Mouse (Mus musculus) intestine, postnatal 0 days (tissue): ENCODE results near the gene Arhgef3. TPM values are rescaled to one million over a fixed set of nuclear protein-coding genes. Genes with fewer than 3 reads are reported as not detected.

Experiments
- ATAC-seq: fragments of 200-750 bp; cut with Nextera tagmentation; 2 replicates; pipeline ENCODE4 v1.8.0; 2017; ENCODE audit warnings: mild to moderate bottlenecking, moderate TSS enrichment, moderate library complexity
- H3K27ac ChIP-seq: fragments of 300-500 bp; sonication (generic); 2 replicates; pipeline ENCODE4 v1.5.1; 2014; ENCODE audit warnings: mild to moderate bottlenecking, low read depth, low read length, moderate library complexity
- H3K27me3 ChIP-seq: fragments of 300-500 bp; sonication (generic); replicated peaks from 2 replicates; pipeline ENCODE4 v1.6.1; 2014; ENCODE audit warnings: low read length, mixed read lengths; ENCODE audit not compliant: control insufficient read depth, insufficient read depth
- H3K36me3 ChIP-seq: fragments of 300-500 bp; sonication (generic); 2 replicates; pipeline ENCODE4 v1.6.1; 2014; ENCODE audit warnings: mild to moderate bottlenecking, moderate library complexity; ENCODE audit not compliant: control insufficient read depth, insufficient read depth
- H3K4me1 ChIP-seq: fragments of 300-500 bp; sonication (generic); replicated peaks from 2 replicates; pipeline ENCODE4 v1.6.1; 2014; ENCODE audit warnings: antibody characterized with exemption, low read length, mixed read lengths; ENCODE audit not compliant: control insufficient read depth, insufficient read depth
- H3K4me2 ChIP-seq: fragments of 300-500 bp; sonication (generic); replicated peaks from 2 replicates; pipeline ENCODE4 v1.6.1; 2014; ENCODE audit warnings: low read depth, mild to moderate bottlenecking, moderate library complexity
- H3K4me3 ChIP-seq: fragments of 300-500 bp; sonication (generic); 2 replicates; pipeline ENCODE4 v1.5.1; 2014; ENCODE audit warnings: low read depth, low read length
- H3K9ac ChIP-seq: fragments of 300-500 bp; sonication (generic); 2 replicates; pipeline ENCODE4 v1.6.1; 2014; ENCODE audit warnings: mild to moderate bottlenecking, low read depth, low read length
- H3K9me3 ChIP-seq: fragments of 300-500 bp; sonication (generic); 2 replicates; pipeline ENCODE4 v1.6.1; 2016; ENCODE audit warnings: mixed run types; ENCODE audit not compliant: control insufficient read depth
- CTCF ChIP-seq: sonication (generic); IDR thresholded peaks from 2 replicates; pipeline ENCODE4 v1.5.1; 2016; ENCODE audit warnings: low read depth, mild to moderate bottlenecking, control low read depth, antibody characterized with exemption, moderate library complexity
- WGBS: fragments of 180-500 bp; shearing (Covaris S2); extraction: QIAGEN DNeasy Blood & Tissue Kit; methylation state at CpG from one replicate; pipeline ENCODE4 v1.1.7; 2014; 5-methylcytosine and 5-hydroxymethylcytosine counted together
- polyA plus RNA-seq: library from polyadenylated mRNA; unstranded; fragments of >200 nt; fragmentation: Nextera tagmentation; extraction: Ambion mirVana; gene quantifications from 2 replicates; pipeline ENCODE4 v1.2.1, GENCODE M21; 2015

Arhgef3 gene
- polyA plus RNA-seq, 1 experiment from 2014 or later = 12.2 TPM

DNA sequence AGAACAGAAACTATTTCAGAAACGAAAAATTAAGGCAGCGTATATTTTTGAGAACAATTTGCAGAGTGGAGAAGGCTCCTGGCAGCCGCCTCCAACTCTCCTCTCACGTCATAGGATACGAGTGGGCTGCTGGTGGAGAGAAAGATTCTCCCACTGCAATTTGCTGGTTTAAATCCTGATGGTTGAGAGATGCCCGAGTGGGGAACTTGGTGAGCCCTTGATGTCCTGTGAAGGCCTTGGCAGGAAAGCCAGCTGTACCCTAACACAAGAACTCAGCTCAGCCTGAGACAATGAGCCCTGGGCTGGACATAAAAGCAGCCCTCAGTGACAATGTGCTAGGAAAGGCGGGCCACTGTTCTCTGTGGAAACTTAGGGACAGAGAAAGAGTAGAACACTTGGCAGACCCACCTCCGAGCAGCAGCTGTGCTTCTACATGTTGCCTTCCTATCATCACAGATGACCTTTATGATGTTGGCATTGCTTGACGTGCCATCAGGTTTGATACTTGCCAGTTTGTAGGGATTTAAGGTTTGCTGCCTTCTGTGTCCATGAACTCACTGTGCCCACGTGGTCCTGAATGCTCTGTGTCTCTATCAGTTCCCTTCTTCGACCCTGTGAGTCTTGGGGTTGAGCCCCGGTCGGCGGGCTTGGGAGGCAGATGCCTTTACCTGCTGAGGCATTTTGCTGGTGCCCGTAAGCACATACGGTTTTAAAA, 154.4 kb downstream of the Arhgef3 start:
- no peaks in the 10 kb centered on the region for H3K36me3 ChIP-seq
- H3K4me1 ChIP-seq = no peaks in the 10 kb centered on the region
- H3K27me3 ChIP-seq = no peaks in the 10 kb centered on the region
- H3K9me3 ChIP-seq = no peaks in the 10 kb centered on the region
- no peak overlapping the region for H3K27ac ChIP-seq
- 85% methylated on average over 16 of the region's 16 CpGs for WGBS
- TF ChIP-seq CTCF = no peak
- no peak for ATAC-seq
- no peak overlapping the region for H3K4me3 ChIP-seq
- H3K4me2 ChIP-seq = no peak overlapping the region
- H3K9ac ChIP-seq = no peak overlapping the region

DNA sequence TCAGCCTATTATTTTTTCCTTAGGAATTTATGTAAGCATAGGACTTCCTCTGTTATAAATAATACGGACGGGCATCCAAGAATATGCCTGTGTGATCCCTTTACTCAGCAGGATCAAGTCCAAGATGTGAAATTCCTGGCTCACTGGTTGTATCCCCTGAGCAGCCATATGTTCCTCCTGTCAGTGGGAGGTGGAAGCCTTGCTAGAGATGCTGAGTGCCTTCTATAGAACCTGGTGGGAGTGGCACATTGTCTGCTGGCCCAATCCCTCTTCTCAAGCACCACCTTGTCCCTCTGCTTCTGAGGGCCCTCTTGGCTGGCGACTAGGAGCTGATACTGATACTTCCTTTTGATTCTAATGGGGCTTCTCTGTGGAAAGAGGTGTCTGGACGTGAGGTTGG, 155.1 kb downstream of the Arhgef3 start:
- H3K9me3 ChIP-seq = no peaks in the 10 kb centered on the region
- WGBS = 62% methylated on average over 4 of the region's 4 CpGs
- TF ChIP-seq CTCF = no peak
- no peak overlapping the region for H3K27ac ChIP-seq
- no peak overlapping the region for H3K4me2 ChIP-seq
- no peaks in the 10 kb centered on the region for H3K36me3 ChIP-seq
- no peak overlapping the region for H3K4me3 ChIP-seq
- H3K4me1 ChIP-seq = no peaks in the 10 kb centered on the region
- no peak for ATAC-seq
- no peaks in the 10 kb centered on the region for H3K27me3 ChIP-seq
- no peak overlapping the region for H3K9ac ChIP-seq

DNA sequence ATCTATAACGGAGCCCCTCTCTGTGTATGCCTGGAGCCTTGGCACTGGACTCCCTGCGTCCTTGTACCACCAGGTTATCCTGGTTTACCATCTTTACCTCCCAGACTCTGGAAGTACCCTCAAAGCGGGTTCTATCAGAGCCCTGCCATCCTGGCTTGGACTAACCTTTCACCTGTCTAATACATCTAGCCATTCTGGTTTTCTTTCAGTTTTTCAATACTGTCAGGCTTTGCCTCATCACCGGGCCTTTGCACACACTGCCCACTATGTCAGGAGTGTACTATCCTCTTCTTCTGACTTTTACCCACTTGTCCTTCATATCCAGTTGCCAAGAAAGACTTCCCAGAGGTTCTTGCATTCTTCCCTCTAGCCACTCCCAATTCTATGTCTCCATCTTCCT, 155.8 kb downstream of the Arhgef3 start:
- WGBS = 94% methylated on average over 4 of the region's 4 CpGs
- no peaks in the 10 kb centered on the region for H3K27me3 ChIP-seq
- no peak overlapping the region for H3K27ac ChIP-seq
- no peak for ATAC-seq
- H3K36me3 ChIP-seq = no peaks in the 10 kb centered on the region
- no peak overlapping the region for H3K4me3 ChIP-seq
- H3K4me2 ChIP-seq = no peak overlapping the region
- no peaks in the 10 kb centered on the region for H3K4me1 ChIP-seq
- no peak overlapping the region for H3K9ac ChIP-seq
- H3K9me3 ChIP-seq = no peaks in the 10 kb centered on the region
- no peak for TF ChIP-seq CTCF

DNA sequence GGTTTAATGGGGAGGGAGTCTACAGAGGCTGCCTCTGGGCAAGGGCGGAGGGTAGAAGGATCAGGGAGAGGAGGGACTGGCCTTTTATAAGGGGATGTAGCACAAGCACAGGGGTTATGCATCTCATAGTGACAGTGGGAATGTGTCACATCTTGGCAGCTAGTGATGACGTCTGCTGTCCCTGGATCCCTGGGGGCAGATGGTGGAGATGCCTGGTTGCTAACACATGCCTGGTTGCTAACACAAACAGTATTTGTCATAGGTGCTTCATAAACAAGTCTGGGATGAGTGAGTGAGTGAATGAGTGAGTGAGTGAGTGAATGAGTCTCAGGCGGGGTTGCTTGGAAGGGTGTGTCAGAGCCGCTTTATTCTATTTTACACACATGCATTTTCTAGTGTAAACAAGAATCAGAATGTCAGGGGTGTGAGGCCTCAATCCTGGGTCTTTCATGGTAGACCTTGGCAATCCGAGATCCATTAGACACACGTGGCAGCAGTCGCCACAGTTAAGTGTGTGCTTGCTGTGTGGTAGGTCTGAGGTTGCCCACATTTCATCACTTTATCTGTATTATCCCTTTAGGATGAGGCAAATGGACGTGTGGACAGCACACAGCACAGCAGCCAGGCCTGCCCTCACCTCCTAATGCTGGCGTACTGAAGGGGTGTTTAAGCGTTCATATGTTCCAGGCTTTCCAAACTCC, 156.8 kb downstream of the Arhgef3 start:
- WGBS = 79% methylated on average over 10 of the region's 10 CpGs
- no peak overlapping the region for H3K27ac ChIP-seq
- no peak overlapping the region for H3K4me3 ChIP-seq
- no peaks in the 10 kb centered on the region for H3K4me1 ChIP-seq
- TF ChIP-seq CTCF = no peak
- ATAC-seq = no peak
- no peak overlapping the region for H3K9ac ChIP-seq
- no peaks in the 10 kb centered on the region for H3K36me3 ChIP-seq
- H3K4me2 ChIP-seq = no peak overlapping the region
- no peaks in the 10 kb centered on the region for H3K27me3 ChIP-seq
- H3K9me3 ChIP-seq = no peaks in the 10 kb centered on the region

DNA sequence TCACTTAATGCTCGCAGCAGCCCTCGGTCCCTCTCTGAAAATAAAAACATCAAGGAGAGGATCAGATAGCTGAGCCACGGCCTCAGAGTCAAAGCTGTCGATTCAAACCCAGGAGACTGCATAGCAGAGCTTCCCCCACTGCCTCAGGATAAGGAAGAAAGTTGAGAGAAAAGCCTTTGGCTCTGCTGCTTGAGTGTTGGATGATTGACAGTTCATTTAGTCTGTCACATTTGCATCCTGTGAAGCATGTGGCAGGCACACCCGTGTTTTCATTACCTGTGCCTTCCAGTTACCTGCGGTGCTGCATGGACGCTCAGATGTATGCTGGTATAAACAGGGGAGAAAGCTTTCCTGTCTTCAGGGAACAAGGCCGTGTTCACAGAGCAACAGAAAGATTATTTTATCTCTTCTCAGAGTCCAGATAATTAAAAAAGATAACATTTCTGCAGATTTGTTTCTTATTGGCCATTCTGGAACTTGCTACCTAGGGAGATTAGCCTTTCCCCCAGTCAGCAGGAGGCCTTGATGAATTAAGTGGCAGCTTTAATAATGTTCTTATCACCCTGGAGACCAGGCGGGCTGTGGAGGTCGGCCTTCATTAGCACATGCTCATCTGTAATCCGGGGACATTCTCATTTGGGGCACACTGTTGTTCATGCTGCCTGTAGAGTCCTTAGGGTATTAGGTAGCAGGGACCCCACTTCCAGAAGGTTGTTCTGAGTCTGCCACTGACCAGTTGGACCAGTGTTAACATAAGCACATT, 157.6 kb downstream of the Arhgef3 start:
- H3K9me3 ChIP-seq = no peaks in the 10 kb centered on the region
- no peak for ATAC-seq
- TF ChIP-seq CTCF = no peak
- H3K36me3 ChIP-seq = no peaks in the 10 kb centered on the region
- H3K27me3 ChIP-seq = no peaks in the 10 kb centered on the region
- H3K4me1 ChIP-seq = no peaks in the 10 kb centered on the region
- no peak overlapping the region for H3K4me3 ChIP-seq
- 46% methylated on average over 11 of the region's 11 CpGs for WGBS
- H3K27ac ChIP-seq = no peak overlapping the region
- H3K4me2 ChIP-seq = no peak overlapping the region
- no peak overlapping the region for H3K9ac ChIP-seq

DNA sequence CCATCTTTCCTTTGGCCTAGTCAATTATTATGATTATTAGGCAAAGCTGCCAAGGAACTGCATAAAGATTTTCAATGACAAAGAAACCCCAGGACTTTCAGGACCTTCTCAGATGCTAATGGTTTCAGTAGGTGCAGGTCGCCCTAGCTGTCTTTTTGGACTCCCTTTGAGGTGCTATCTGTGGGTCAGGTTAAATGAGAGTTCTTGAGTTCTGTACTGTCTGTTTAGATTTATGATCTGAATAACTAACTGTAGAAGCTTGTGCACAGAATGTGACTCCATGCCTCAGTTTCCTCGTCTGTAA, 158.1 kb downstream of the Arhgef3 start:
- H3K4me2 ChIP-seq = no peak overlapping the region
- no peak overlapping the region for H3K9ac ChIP-seq
- TF ChIP-seq CTCF = no peak
- H3K27me3 ChIP-seq = no peaks in the 10 kb centered on the region
- no peak overlapping the region for H3K4me3 ChIP-seq
- 80% methylated on average over 2 of the region's 2 CpGs for WGBS
- H3K36me3 ChIP-seq = no peaks in the 10 kb centered on the region
- no peak for ATAC-seq
- no peaks in the 10 kb centered on the region for H3K4me1 ChIP-seq
- H3K9me3 ChIP-seq = no peaks in the 10 kb centered on the region
- no peak overlapping the region for H3K27ac ChIP-seq
